In genomic region chr10:39316533-39316932, GRCm38 (mm10) we compare ENCODE assay signal across 20 mouse cellular contexts. TPM values are rescaled to one million over a fixed set of nuclear protein-coding genes. Genes with fewer than 3 reads are reported as not detected.
A peak's percentile ranks its signal among the peaks of the same experiment; 100 is the strongest.
DNase-seq lines count a peak whose midpoint lies in the region; ATAC-seq and TF ChIP-seq lines count a peak whose summit lies in the region.
"Had no signal": no experiment of that assay in that cellular context is flagged by ENCODE, and none has a peak within 500 bp of the region (broad histone marks: within the 10 kb centered on the region; RNA-seq: fewer than 3 reads in every experiment).

No protein-coding gene starts in this region.

- TF ChIP-seq POLR2A in limb, embryonic 14.5 days (IDR thresholded peaks at IDR 0.05; ENCODE audit: borderline replicate concordance, extremely low read depth, insufficient read depth, insufficient read length) = no peak

- no peak overlapping the region for H3K27ac ChIP-seq in limb, embryonic 14.5 days (replicated peaks; ENCODE audit: low read depth, low read length)
- no peak overlapping the region for H3K27ac ChIP-seq in limb, embryonic 10.5 days
- H3K27ac ChIP-seq in heart, embryonic 15.5 days = peak overlapping the region; percentile 45
- H3K27ac ChIP-seq: embryonic facial prominence, embryonic 15.5 days; layer of hippocampus, adult 2 months; limb, embryonic 13.5 days; liver, embryonic 14.5 days; midbrain, embryonic 15.5 days; neural tube, embryonic 12.5 days had no signal

- H3K4me1 ChIP-seq in limb, embryonic 14.5 days (ENCODE audit: control insufficient read depth, insufficient read depth, low read length) = peaks cover 10% of the 10 kb centered on the region
- peaks cover 26% of the 10 kb centered on the region for H3K4me1 ChIP-seq in limb, embryonic 10.5 days
- peaks cover 12% of the 10 kb centered on the region for H3K4me1 ChIP-seq in heart, embryonic 15.5 days (replicated peaks)

- no peaks in the 10 kb centered on the region for H3K9me3 ChIP-seq in limb, embryonic 14.5 days (ENCODE audit: control insufficient read depth, low read length)
- no peaks in the 10 kb centered on the region for H3K9me3 ChIP-seq in limb, embryonic 10.5 days (replicated peaks)
- no peaks in the 10 kb centered on the region for H3K9me3 ChIP-seq in heart, embryonic 15.5 days (replicated peaks)
- H3K9me3 ChIP-seq: embryonic facial prominence, embryonic 15.5 days; limb, embryonic 13.5 days; midbrain, embryonic 15.5 days; neural tube, embryonic 12.5 days had no signal

- ATAC-seq in limb, embryonic 14.5 days (ENCODE audit: low FRiP score, low read depth) = no peak
- no peak for ATAC-seq in heart, embryonic 15.5 days (replicated peaks; ENCODE audit: insufficient number of reproducible peaks, insufficient read depth, low FRiP score, low read depth)
- no peak for ATAC-seq in megakaryocyte progenitor cell, adult 5-6 weeks (replicated peaks; ENCODE audit: poor library complexity)
- ATAC-seq: forebrain, embryonic 14.5 days; hindbrain, embryonic 16.5 days; intestine, embryonic 16.5 days; midbrain, embryonic 15.5 days had no signal

- H3K4me3 ChIP-seq in limb, embryonic 14.5 days (replicated peaks; ENCODE audit: low read length) = no peak overlapping the region
- no peak overlapping the region for H3K4me3 ChIP-seq in limb, embryonic 10.5 days
- no peak overlapping the region for H3K4me3 ChIP-seq in heart, embryonic 15.5 days
- H3K4me3 ChIP-seq: embryonic facial prominence, embryonic 15.5 days; layer of hippocampus, adult 2 months; limb, embryonic 13.5 days; midbrain, embryonic 15.5 days; neural tube, embryonic 12.5 days had no signal

- H3K4me2 ChIP-seq in limb, embryonic 14.5 days (replicated peaks; ENCODE audit: low read depth, low read length, severe bottlenecking) = no peak overlapping the region
- no peak overlapping the region for H3K4me2 ChIP-seq in heart, embryonic 15.5 days
- H3K4me2 ChIP-seq: embryonic facial prominence, embryonic 15.5 days; limb, embryonic 13.5 days; midbrain, embryonic 15.5 days; neural tube, embryonic 12.5 days had no signal

- WGBS in limb, embryonic 14.5 days = 53% methylated on average over 4 of the region's 4 CpGs
- WGBS in limb, embryonic 10.5 days = 71% methylated on average over 4 of the region's 4 CpGs
- 28% methylated on average over 4 of the region's 4 CpGs for WGBS in heart, embryonic 15.5 days

- H3K27me3 ChIP-seq in limb, embryonic 14.5 days (ENCODE audit: control insufficient read depth, insufficient read depth, low read length) = no peaks in the 10 kb centered on the region
- 0 out of 2 replicates have a peak, but pooled peaks cover 13% of the 10 kb centered on the region for H3K27me3 ChIP-seq in limb, embryonic 10.5 days (ENCODE audit: low read depth, poor library complexity, severe bottlenecking)
- no peaks in the 10 kb centered on the region for H3K27me3 ChIP-seq in heart, embryonic 15.5 days
- H3K27me3 ChIP-seq: embryonic facial prominence, embryonic 15.5 days; limb, embryonic 13.5 days; midbrain, embryonic 15.5 days; neural tube, embryonic 12.5 days had no signal

- H3K9ac ChIP-seq in limb, embryonic 14.5 days (ENCODE audit: low read depth, low read length, severe bottlenecking) = no peak overlapping the region
- H3K9ac ChIP-seq in heart, embryonic 15.5 days = no peak overlapping the region
- H3K9ac ChIP-seq: embryonic facial prominence, embryonic 15.5 days; limb, embryonic 13.5 days; liver, embryonic 14.5 days; midbrain, embryonic 15.5 days; neural tube, embryonic 12.5 days had no signal

- intact Hi-C loops in gastrocnemius, postnatal 14 days (cut with DNase I; ENCODE audit: low total_unique reads) = no loop called here

- DNase-seq in gastrocnemius, postnatal 14 days = peak; percentile 23
- no peak for DNase-seq in gastrocnemius, postnatal 4 days (ENCODE audit: low spot score in 2 of 2)
- peak; percentile 18 for DNase-seq in limb, embryonic 14.5 days (ENCODE audit: low spot score)
- DNase-seq in limb, embryonic 10.5 days (ENCODE audit: low spot score) = no peak
- DNase-seq in adrenal gland, adult 18-20 months (ENCODE audit: low spot score in 2 of 2) = no peak
- DNase-seq: adrenal gland, postnatal 36 days; cerebellum, adult 9-11 months; kidney, postnatal 25 days; thymus, postnatal 14 days had no signal

- no peaks in the 10 kb centered on the region for H3K36me3 ChIP-seq in limb, embryonic 14.5 days (ENCODE audit: control insufficient read depth, insufficient read depth, low read length)
- H3K36me3 ChIP-seq in limb, embryonic 10.5 days = no peaks in the 10 kb centered on the region
- no peaks in the 10 kb centered on the region for H3K36me3 ChIP-seq in heart, embryonic 15.5 days
- H3K36me3 ChIP-seq: embryonic facial prominence, embryonic 15.5 days; limb, embryonic 13.5 days; midbrain, embryonic 15.5 days; neural tube, embryonic 12.5 days had no signal

RNA-seq across cellular contexts. Expression of gene Fyn, which starts 52.1 kb away (rescaled TPM):
- total RNA-seq in gastrocnemius, postnatal 14 days (2021) = 10 to 100 TPM; 13.3 to 17.8 TPM
- total RNA-seq in gastrocnemius, postnatal 4 days (2021) = 10 to 100 TPM; 53.4 to 54.3 TPM
- 53.5 and 58.4 TPM in 2 replicates for polyA plus RNA-seq in limb, embryonic 14.5 days (2012; rRNA removed)
- 51.5 and 53.4 TPM in 2 replicates for polyA plus RNA-seq in limb, embryonic 14.5 days (2014; fragmentation: Nextera tagmentation; extraction: Ambion mirVana)
- 13.1 and 16.0 TPM in 2 replicates for polyA plus RNA-seq in limb, embryonic 10.5 days (2016; fragmentation: Nextera tagmentation; extraction: Ambion mirVana)
- 12.7 and 17.2 TPM in 2 replicates for polyA plus RNA-seq in heart, embryonic 15.5 days (2015; fragmentation: Nextera tagmentation; extraction: Ambion mirVana)
- total RNA-seq in adrenal gland, adult 18-20 months (2021) = 10 to 100 TPM; 41.4 to 46.2 TPM
- total RNA-seq in megakaryocyte progenitor cell, adult 5-6 weeks (2015) = 5.1 and 5.9 TPM in 2 replicates
- total RNA-seq in megakaryocyte progenitor cell, adult 5-6 weeks (2017) = 7.7 and 10.1 TPM in 2 replicates

Comparison
In these comparisons a context has a peak if more than half of its experiments do, and no peak if none do; other contexts are left out.
1. DNase-seq: peak in gastrocnemius, postnatal 14 days (single experiment) and limb, embryonic 14.5 days (single experiment); none in gastrocnemius, postnatal 4 days (0 of 2), limb, embryonic 10.5 days (single experiment) and adrenal gland, adult 18-20 months (0 of 2).